Mouse (Mus musculus) kidney, adult 2 months (tissue): ENCODE results near the gene Exosc8.

Experiments used
- CTCF ChIP-seq: fragments of 200-500 bp; conservative IDR thresholded peaks from 2 replicates; pipeline ENCODE4 v1.5.1; 2011; ENCODE audit warnings: low read depth, mild to moderate bottlenecking, control low read depth, low read length, moderate library complexity, mixed read lengths; ENCODE audit not compliant: insufficient read depth, insufficient read length
- POLR2A ChIP-seq: fragments of 200-500 bp; IDR thresholded peaks from one replicate; pipeline ENCODE4 v1.6.1; 2011; ENCODE audit warnings: low read depth, low read length, control low read depth

DNA sequence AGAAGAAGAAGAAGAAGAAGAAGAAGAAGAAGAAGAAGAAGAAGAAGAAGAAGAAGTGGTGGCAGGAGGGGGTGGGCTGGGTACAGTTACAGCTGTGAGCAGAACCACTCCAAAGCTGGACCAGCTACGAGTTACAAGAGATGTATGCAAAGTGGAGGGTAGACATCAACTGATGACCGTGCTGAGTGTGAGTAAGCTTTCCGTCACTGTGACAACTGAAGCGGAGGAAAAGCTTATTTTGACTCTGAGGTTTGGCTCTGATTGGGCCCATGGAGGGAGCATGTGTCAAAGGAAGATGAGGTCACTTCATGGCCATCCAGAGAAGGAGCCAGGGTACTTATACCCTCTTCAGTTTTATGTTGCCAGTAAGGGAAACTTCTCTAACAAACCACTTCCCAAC lies 18.2 kb upstream of the Exosc8 start:
- TF ChIP-seq POLR2A = no peak
- TF ChIP-seq CTCF = no peak
